Mouse (Mus musculus): Measurements from ENCODE around the gene Igsf8. TPM values are rescaled to one million over a fixed set of nuclear protein-coding genes. Genes with fewer than 3 reads are reported as not detected.

The Igsf8 gene
- polyA plus RNA-seq, 1 experiment: 159 TPM

GRCm38 (mm10) chr1:172317431-172317830 is 56.0 kb downstream of the Igsf8 start:
- WGBS: 96% methylated on average over 18 of the region's 18 CpGs
- Histone ChIP-seq H3K27me3 (ENCODE audit: control insufficient read depth, insufficient read depth, low read length) (no peaks in the 10 kb centered on the region), H3K36me3 (ENCODE audit: control insufficient read depth, insufficient read depth, low read length) (peaks cover 4% of the 10 kb centered on the region; the same call in 1 of the 2 replicates), H3K4me1 (replicated peaks; ENCODE audit: control insufficient read depth, insufficient read depth, low read length) (peaks cover 9% of the 10 kb centered on the region), H3K4me3 (ENCODE audit: control insufficient read depth, insufficient read depth, low read length) (no peak overlapping the region), H3K27ac (ENCODE audit: control insufficient read depth, insufficient read depth, low read length) (no peak overlapping the region)
- no peak for DNase-seq
- TF ChIP-seq CTCF (IDR thresholded peaks at IDR 0.05; ENCODE audit: borderline replicate concordance, control insufficient read depth, extremely low read depth, insufficient read depth, low read length, poor library complexity) (no peak), POLR2A (IDR thresholded peaks at IDR 0.05; ENCODE audit: control insufficient read depth, extremely low read depth, insufficient read depth, low read length, poor library complexity) (no peak)

- no peak overlapping the region for H3K4me3 ChIP-seq (ENCODE audit: control insufficient read depth, insufficient read depth, low read length)
- WGBS: 97% methylated on average over 15 of the region's 15 CpGs
- no peak overlapping the region for H3K27ac ChIP-seq (ENCODE audit: control insufficient read depth, insufficient read depth, low read length)
- no peaks in the 10 kb centered on the region for H3K27me3 ChIP-seq (ENCODE audit: control insufficient read depth, insufficient read depth, low read length)
- peaks cover 4% of the 10 kb centered on the region for H3K4me1 ChIP-seq (replicated peaks; ENCODE audit: control insufficient read depth, insufficient read depth, low read length)
- peaks cover 4% of the 10 kb centered on the region; the same call in 1 of the 2 replicates for H3K36me3 ChIP-seq (ENCODE audit: control insufficient read depth, insufficient read depth, low read length)
- TF ChIP-seq POLR2A (IDR thresholded peaks at IDR 0.05; ENCODE audit: control insufficient read depth, extremely low read depth, insufficient read depth, low read length, poor library complexity) (no peak), CTCF (IDR thresholded peaks at IDR 0.05; ENCODE audit: borderline replicate concordance, control insufficient read depth, extremely low read depth, insufficient read depth, low read length, poor library complexity) (no peak)
- DNase-seq: no peak
Observed at GRCm38 (mm10) chr1:172317946-172318345, 56.5 kb downstream of the Igsf8 start.

- no peak for TF ChIP-seq CTCF (IDR thresholded peaks at IDR 0.05; ENCODE audit: borderline replicate concordance, control insufficient read depth, extremely low read depth, insufficient read depth, low read length, poor library complexity)
- TF ChIP-seq POLR2A (IDR thresholded peaks at IDR 0.05; ENCODE audit: control insufficient read depth, extremely low read depth, insufficient read depth, low read length, poor library complexity): no peak
- WGBS: 97% methylated on average over 19 of the region's 19 CpGs
- peaks cover 4% of the 10 kb centered on the region; the same call in 1 of the 2 replicates for H3K36me3 ChIP-seq (ENCODE audit: control insufficient read depth, insufficient read depth, low read length)
- no peak overlapping the region for H3K27ac ChIP-seq (ENCODE audit: control insufficient read depth, insufficient read depth, low read length)
- H3K4me3 ChIP-seq (ENCODE audit: control insufficient read depth, insufficient read depth, low read length): no peak overlapping the region
- DNase-seq: no peak
- H3K4me1 ChIP-seq (replicated peaks; ENCODE audit: control insufficient read depth, insufficient read depth, low read length): no peaks in the 10 kb centered on the region; the same call in none of the 2 replicates
- no peaks in the 10 kb centered on the region for H3K27me3 ChIP-seq (ENCODE audit: control insufficient read depth, insufficient read depth, low read length)
Observed at GRCm38 (mm10) chr1:172318424-172319035, 57.1 kb downstream of the Igsf8 start.

GRCm38 (mm10) chr1:172319346-172319745 is 57.9 kb downstream of the Igsf8 start:
- Histone ChIP-seq H3K27me3 (ENCODE audit: control insufficient read depth, insufficient read depth, low read length) (no peaks in the 10 kb centered on the region), H3K36me3 (ENCODE audit: control insufficient read depth, insufficient read depth, low read length) (peaks cover 4% of the 10 kb centered on the region; the same call in 1 of the 2 replicates), H3K4me1 (replicated peaks; ENCODE audit: control insufficient read depth, insufficient read depth, low read length) (no peaks in the 10 kb centered on the region), H3K27ac (ENCODE audit: control insufficient read depth, insufficient read depth, low read length) (no peak overlapping the region), H3K4me3 (ENCODE audit: control insufficient read depth, insufficient read depth, low read length) (no peak overlapping the region)
- no peak for DNase-seq
- 99% methylated on average over 7 of the region's 7 CpGs for WGBS
- TF ChIP-seq POLR2A (IDR thresholded peaks at IDR 0.05; ENCODE audit: control insufficient read depth, extremely low read depth, insufficient read depth, low read length, poor library complexity) (no peak), CTCF (IDR thresholded peaks at IDR 0.05; ENCODE audit: borderline replicate concordance, control insufficient read depth, extremely low read depth, insufficient read depth, low read length, poor library complexity) (no peak)

- peaks cover 4% of the 10 kb centered on the region; the same call in 1 of the 2 replicates for H3K36me3 ChIP-seq (ENCODE audit: control insufficient read depth, insufficient read depth, low read length)
- H3K27me3 ChIP-seq (ENCODE audit: control insufficient read depth, insufficient read depth, low read length): no peaks in the 10 kb centered on the region
- H3K4me1 ChIP-seq (replicated peaks; ENCODE audit: control insufficient read depth, insufficient read depth, low read length): no peaks in the 10 kb centered on the region
- no peak for DNase-seq
- H3K27ac ChIP-seq (ENCODE audit: control insufficient read depth, insufficient read depth, low read length): no peak overlapping the region
- WGBS: 87% methylated on average over 5 of the region's 5 CpGs
- no peak overlapping the region for H3K4me3 ChIP-seq (ENCODE audit: control insufficient read depth, insufficient read depth, low read length)
- no peak for TF ChIP-seq CTCF (IDR thresholded peaks at IDR 0.05; ENCODE audit: borderline replicate concordance, control insufficient read depth, extremely low read depth, insufficient read depth, low read length, poor library complexity)
- TF ChIP-seq POLR2A (IDR thresholded peaks at IDR 0.05; ENCODE audit: control insufficient read depth, extremely low read depth, insufficient read depth, low read length, poor library complexity): no peak
Observed at GRCm38 (mm10) chr1:172319921-172320411, 58.5 kb downstream of the Igsf8 start.

GRCm38 (mm10) chr1:172322725-172323124 is 61.3 kb downstream of the Igsf8 start:
- H3K27ac ChIP-seq (ENCODE audit: control insufficient read depth, insufficient read depth, low read length): no peak overlapping the region
- peaks cover 4% of the 10 kb centered on the region; the same call in 1 of the 2 replicates for H3K36me3 ChIP-seq (ENCODE audit: control insufficient read depth, insufficient read depth, low read length)
- peaks cover 10% of the 10 kb centered on the region for H3K4me1 ChIP-seq (replicated peaks; ENCODE audit: control insufficient read depth, insufficient read depth, low read length)
- peaks cover 4% of the 10 kb centered on the region; the same call in 1 of the 2 replicates for H3K27me3 ChIP-seq (ENCODE audit: control insufficient read depth, insufficient read depth, low read length)
- 91% methylated on average over 13 of the region's 13 CpGs for WGBS
- TF ChIP-seq POLR2A (IDR thresholded peaks at IDR 0.05; ENCODE audit: control insufficient read depth, extremely low read depth, insufficient read depth, low read length, poor library complexity): no peak
- no peak for TF ChIP-seq CTCF (IDR thresholded peaks at IDR 0.05; ENCODE audit: borderline replicate concordance, control insufficient read depth, extremely low read depth, insufficient read depth, low read length, poor library complexity)
- no peak overlapping the region for H3K4me3 ChIP-seq (ENCODE audit: control insufficient read depth, insufficient read depth, low read length)
- no peak for DNase-seq
